Mouse (Mus musculus): ENCODE results near the gene Adtrp.

Gene Adtrp

GRCm38 (mm10) chr13:41828296-41828754, 19.2 kb downstream of the Adtrp start:
- no peak for DNase-seq (ENCODE audit: low spot score)

GRCm38 (mm10) chr13:41827581-41827980, 19.9 kb downstream of the Adtrp start:
- no peak for DNase-seq (ENCODE audit: low spot score)

GRCm38 (mm10) chr13:41825379-41825966, 22.0 kb downstream of the Adtrp start:
- no peak for DNase-seq (ENCODE audit: low spot score)

DNA sequence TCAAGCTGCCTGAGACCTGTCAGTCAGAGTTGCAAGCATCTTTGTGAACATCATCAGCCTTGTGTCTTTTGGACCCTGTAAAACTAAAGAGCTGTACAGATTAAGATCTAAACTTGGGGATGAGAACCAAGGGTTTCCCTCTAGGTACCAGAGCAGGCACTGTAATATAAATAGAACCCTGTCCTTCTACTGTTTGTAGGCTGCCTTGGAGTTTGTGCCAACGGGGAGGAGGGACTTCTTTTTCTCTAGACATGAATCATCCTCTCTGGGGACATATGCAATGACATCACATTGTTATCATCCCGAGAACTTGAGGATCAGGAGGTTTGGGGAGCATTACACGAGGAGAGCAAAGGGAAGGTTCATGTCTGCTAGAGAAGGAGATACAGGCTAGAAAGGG, 24.4 kb downstream of the Adtrp start:
- no peak for DNase-seq (ENCODE audit: low spot score)

DNA sequence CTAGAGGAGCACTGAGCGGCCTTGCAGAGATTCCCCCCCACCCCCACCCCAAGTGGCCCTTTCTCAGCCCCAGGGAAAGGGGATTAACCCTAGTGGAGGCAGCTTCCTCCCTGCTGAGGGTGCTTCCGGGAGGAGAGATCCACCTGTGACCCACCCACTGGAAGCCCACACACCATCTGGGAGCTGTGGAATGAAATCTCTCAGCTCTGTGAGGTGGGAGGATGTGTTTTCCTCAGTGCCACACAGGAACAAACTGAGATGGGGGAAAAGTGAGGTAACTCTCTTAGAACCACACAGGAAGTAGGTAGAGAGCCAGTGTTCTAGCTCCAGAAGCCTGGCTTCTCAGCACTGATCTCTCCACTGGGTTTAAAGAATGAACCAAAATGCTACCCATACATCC, 24.9 kb downstream of the Adtrp start:
- DNase-seq (ENCODE audit: low spot score) = no peak

DNA sequence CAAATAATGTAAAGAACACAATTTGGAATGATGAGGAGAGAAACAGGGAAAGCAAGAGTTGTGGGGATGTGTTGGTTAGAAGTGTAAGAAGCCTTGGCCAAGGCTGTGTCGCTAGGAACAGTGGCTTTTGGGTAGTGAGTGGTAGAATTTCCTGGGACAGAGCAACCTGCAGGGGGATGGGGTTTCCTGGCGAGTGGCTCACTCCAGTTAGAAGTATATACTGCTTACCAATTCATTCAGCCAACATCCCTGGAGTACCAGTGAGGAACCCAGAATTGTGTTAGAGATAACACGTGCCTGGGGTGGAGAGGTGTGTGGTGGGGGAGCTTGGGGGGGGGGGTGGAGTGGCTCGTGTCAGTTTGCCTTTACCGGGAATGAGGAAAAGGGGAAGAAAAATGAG, 25.4 kb downstream of the Adtrp start:
- DNase-seq (ENCODE audit: low spot score) = no peak

- no peak for DNase-seq (ENCODE audit: low spot score)
Measured at GRCm38 (mm10) chr13:41820947-41821346, 26.5 kb downstream of the Adtrp start.

DNA sequence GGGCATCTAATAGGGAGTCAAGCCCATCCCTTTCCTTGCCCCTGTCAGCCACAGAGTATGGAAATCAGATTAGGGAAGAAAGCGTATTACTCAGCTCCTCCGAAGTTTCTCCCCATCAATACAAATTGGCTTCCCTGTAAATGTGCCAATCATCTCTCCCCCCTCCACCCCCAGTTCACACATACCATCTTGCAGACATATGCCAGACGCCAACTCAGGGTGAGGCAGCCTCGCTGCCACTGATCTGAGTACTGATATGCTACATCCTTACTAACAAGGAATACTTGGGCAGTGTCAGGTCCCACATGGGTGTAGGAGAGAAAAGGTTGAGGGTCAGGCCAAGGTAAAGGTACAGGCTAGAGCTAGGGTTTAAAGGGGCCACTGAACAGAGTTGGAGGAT, 27.6 kb downstream of the Adtrp start:
- DNase-seq (ENCODE audit: low spot score) = no peak

DNA sequence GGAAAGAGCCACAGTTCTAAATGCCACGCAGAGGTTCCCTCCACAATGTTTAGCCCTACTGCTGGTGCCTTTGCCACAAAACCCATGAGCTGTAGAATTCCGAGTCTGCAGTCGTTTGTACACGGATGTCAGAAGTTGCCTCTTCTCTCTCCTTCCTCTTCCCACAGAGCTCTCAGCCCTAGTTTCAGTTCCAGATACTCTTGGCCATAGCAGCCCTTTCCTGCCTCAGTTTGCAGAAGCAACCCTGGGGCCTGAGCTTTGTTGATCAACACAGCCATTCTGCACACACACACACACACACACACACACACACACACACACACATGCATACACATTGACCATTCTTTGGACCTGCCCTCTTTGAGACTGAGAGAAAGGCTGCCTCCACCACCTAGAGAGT, 28.0 kb downstream of the Adtrp start:
- no peak for DNase-seq (ENCODE audit: low spot score)

DNA sequence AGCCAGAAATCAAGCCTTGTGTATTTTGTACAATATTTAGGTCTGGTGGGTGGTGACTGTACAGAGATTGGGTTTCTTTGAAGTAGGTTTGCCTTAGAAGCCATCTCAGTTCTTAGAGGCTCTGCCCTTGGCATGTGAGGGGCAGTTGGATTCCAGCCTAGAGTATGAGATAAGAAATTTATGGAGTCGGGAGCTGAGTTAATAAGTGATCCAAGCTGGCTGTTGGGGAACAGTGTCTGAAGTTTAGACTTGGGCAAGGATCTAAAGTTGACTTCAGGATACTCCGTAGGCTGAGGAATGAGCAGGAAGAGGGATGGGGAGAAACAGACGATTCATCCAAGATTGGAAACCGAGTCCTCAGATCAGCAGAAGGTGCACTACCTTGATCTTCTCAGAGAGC, 29.9 kb downstream of the Adtrp start:
- no peak for DNase-seq (ENCODE audit: low spot score)

DNA sequence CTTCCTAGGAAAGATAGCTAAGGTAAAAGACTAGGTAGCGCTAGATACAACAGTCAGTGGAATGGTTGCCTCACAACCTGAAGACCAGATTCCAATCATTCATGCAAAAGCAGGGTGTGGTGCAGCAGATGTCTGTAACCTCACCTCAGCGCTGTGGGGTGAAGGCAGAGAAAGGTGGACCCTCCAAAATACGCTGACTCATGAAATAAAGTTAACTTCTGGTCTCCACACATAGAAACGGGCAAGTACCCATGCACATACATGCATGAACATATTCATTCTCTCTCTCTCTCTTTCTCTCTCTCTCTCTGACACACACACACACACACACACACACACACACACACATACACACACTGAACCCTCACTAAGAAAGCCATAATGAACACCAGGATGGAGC, 30.8 kb downstream of the Adtrp start:
- no peak for DNase-seq (ENCODE audit: low spot score)

GRCm38 (mm10) chr13:41810776-41811175, 36.7 kb downstream of the Adtrp start:
- DNase-seq (ENCODE audit: low spot score) = no peak

DNA sequence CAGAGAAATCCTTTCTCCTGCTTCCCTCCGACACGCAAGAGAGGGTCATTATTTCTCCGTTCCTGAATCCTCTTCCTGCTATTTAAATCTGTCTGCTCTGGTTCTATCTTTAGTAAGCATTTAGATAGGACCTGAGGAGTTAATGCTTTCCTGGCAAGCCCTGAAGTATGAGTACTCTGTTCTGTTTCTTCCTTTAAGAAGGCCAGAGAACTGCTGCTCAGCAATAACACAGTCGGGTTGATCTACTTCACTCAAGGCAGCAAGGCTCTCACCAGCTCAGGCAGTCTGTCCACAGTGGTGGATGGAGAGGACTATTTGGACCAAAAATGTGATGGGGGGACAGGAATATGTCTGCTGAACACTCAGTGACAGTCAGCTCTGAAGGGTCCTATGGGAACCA, 39.7 kb downstream of the Adtrp start:
- DNase-seq (ENCODE audit: low spot score) = no peak

DNA sequence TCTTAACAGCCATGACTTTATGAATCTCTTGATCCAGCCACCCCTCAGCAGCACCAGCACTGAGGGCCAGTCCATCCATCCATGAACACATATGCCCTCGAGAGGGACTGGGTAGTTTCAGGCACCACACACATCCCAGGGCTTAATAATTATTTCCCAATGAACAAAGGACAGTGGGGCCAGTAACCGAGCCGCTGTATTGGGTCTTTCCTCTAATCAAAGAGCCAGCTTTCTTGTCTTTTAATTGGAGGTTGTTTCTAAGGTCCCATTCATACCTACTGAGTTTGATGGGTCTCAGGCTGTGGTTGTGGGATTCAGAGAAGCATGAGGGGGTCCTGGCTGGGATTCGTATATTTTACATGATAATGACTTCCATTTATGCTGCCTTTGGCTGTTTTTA, 40.2 kb downstream of the Adtrp start:
- DNase-seq (ENCODE audit: low spot score) = no peak

- no peak for DNase-seq (ENCODE audit: low spot score)
Measured at GRCm38 (mm10) chr13:41805138-41805820, 42.2 kb downstream of the Adtrp start.

DNA sequence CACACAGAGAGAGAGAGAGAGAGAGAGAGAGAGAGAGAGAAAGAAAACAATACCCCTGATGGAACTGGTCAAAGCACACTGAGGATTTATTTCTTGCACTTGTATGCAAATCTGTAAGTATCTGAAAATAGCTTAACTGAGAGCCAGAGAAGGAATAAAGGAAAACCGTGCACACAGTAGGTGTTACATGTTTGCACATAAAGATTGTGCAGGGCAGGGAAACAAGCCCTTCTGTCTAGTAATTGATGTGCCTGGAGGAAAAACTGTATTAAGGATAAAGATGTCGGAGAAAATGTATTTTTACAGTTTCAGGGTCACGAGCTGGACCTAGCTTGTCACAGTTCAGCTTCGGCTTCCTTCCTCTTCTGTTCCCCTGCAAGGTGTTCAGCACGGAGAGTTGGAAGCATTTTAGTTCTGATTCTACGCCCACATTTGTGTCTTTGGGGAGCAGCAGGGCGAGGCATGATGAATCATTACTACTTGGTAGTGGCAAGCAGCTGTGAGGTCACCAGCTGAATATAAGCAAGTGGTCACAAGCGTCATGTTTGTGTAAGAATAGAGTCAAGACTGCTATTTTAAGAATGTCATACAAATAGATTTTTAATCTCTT, 43.7 kb downstream of the Adtrp start:
- DNase-seq (ENCODE audit: low spot score) = no peak

- peak; percentile 81 for DNase-seq (ENCODE audit: low spot score)
Measured at GRCm38 (mm10) chr13:41801177-41801636, 46.3 kb downstream of the Adtrp start.

GRCm38 (mm10) chr13:41792849-41793248, 54.6 kb downstream of the Adtrp start:
- DNase-seq (ENCODE audit: low spot score) = no peak

- DNase-seq (ENCODE audit: low spot score) = no peak
Measured at GRCm38 (mm10) chr13:41787863-41788536, 59.5 kb downstream of the Adtrp start.

GRCm38 (mm10) chr13:41786640-41787039, 60.8 kb downstream of the Adtrp start:
- no peak for DNase-seq (ENCODE audit: low spot score)

- no peak for DNase-seq (ENCODE audit: low spot score)
Measured at GRCm38 (mm10) chr13:41784889-41785701, 62.4 kb downstream of the Adtrp start.

- no peak for DNase-seq (ENCODE audit: low spot score)
Measured at GRCm38 (mm10) chr13:41780296-41780695, 67.2 kb downstream of the Adtrp start.
